Mouse (Mus musculus) liver, embryonic 16.5 days (tissue): ENCODE measurements around the gene Ank3. TPM values are rescaled to one million over a fixed set of nuclear protein-coding genes. Genes with fewer than 3 reads are reported as not detected.

Experiments
- ATAC-seq: fragments of 200-750 bp; cut with Nextera tagmentation; 2 replicates; pipeline ENCODE4 v1.8.0; 2017; ENCODE audit warnings: low read depth, mild to moderate bottlenecking, moderate number of reproducible peaks, moderate library complexity
- H3K27ac ChIP-seq: fragments of 300-500 bp; sonication (generic); 2 replicates; pipeline ENCODE4 v1.5.1; 2014; ENCODE audit warnings: mild to moderate bottlenecking, low read length
- H3K27me3 ChIP-seq: fragments of 300-500 bp; sonication (generic); 2 replicates; pipeline ENCODE4 v1.6.1; 2014; ENCODE audit warnings: low read depth, low read length, mixed read lengths; ENCODE audit not compliant: control insufficient read depth, insufficient read depth
- H3K36me3 ChIP-seq: fragments of 300-500 bp; sonication (generic); 2 replicates; pipeline ENCODE4 v1.6.1; 2014; ENCODE audit warnings: mild to moderate bottlenecking; ENCODE audit not compliant: control insufficient read depth, insufficient read depth
- H3K4me1 ChIP-seq: fragments of 300-500 bp; sonication (generic); 2 replicates; pipeline ENCODE4 v1.6.1; 2014; ENCODE audit warnings: low read depth, low read length, mixed read lengths; ENCODE audit not compliant: control insufficient read depth
- H3K4me2 ChIP-seq: fragments of 300-500 bp; sonication (generic); 2 replicates; pipeline ENCODE4 v1.6.1; 2014; ENCODE audit warnings: low read depth, low read length, mixed read lengths
- H3K4me3 ChIP-seq: fragments of 300-500 bp; sonication (generic); 2 replicates; pipeline ENCODE4 v1.5.1; 2014; ENCODE audit warnings: low read depth, mild to moderate bottlenecking, low read length
- H3K9ac ChIP-seq: fragments of 300-500 bp; sonication (generic); 2 replicates; pipeline ENCODE4 v1.6.1; 2014; ENCODE audit warnings: low read depth, low read length
- H3K9me3 ChIP-seq: fragments of 300-500 bp; sonication (generic); replicated peaks from 2 replicates; pipeline ENCODE4 v1.6.1; 2016; ENCODE audit warnings: low read length; ENCODE audit not compliant: control insufficient read depth
- WGBS: fragments of 180-500 bp; shearing (Covaris S2); extraction: QIAGEN DNeasy Blood & Tissue Kit; methylation state at CpG from one replicate; pipeline ENCODE4 v1.1.7; 2014; ENCODE audit not compliant: insufficient replicate concordance; 5-methylcytosine and 5-hydroxymethylcytosine counted together
- polyA plus RNA-seq: library from polyadenylated mRNA; unstranded; fragments of >200 nt; fragmentation: Nextera tagmentation; extraction: Ambion mirVana; gene quantifications from 2 replicates; pipeline ENCODE4 v1.2.1, GENCODE M21; 2015

Ank3 gene
- polyA plus RNA-seq, 1 experiment from 2014 or later: 14.0 TPM

- H3K4me3 ChIP-seq: no peak overlapping the region
- no peaks in the 10 kb centered on the region for H3K27me3 ChIP-seq
- no peaks in the 10 kb centered on the region; the same call in 1 of the 2 replicates for H3K9me3 ChIP-seq
- H3K36me3 ChIP-seq: no peaks in the 10 kb centered on the region
- no peak overlapping the region for H3K4me2 ChIP-seq
- no peak overlapping the region for H3K27ac ChIP-seq
- no peak for ATAC-seq
- H3K9ac ChIP-seq: no peak overlapping the region
- 15% methylated on average over 6 of the region's 6 CpGs for WGBS
- H3K4me1 ChIP-seq: no peaks in the 10 kb centered on the region
Observed at GRCm38 (mm10) chr10:69690961-69691451, 292.4 kb downstream of the Ank3 start.

GRCm38 (mm10) chr10:69696019-69696418 lies 297.4 kb downstream of the Ank3 start:
- Histone ChIP-seq H3K27ac (no peak overlapping the region), H3K4me3 (no peak overlapping the region), H3K27me3 (no peaks in the 10 kb centered on the region), H3K9me3 (no peaks in the 10 kb centered on the region; the same call in 1 of the 2 replicates), H3K4me1 (no peaks in the 10 kb centered on the region), H3K36me3 (no peaks in the 10 kb centered on the region), H3K9ac (no peak overlapping the region), H3K4me2 (no peak overlapping the region)
- WGBS: 68% methylated on average over 9 of the region's 9 CpGs
- no peak for ATAC-seq

- Histone ChIP-seq H3K36me3 (no peaks in the 10 kb centered on the region), H3K9me3 (no peaks in the 10 kb centered on the region; the same call in 1 of the 2 replicates), H3K9ac (no peak overlapping the region), H3K4me1 (no peaks in the 10 kb centered on the region), H3K4me3 (no peak overlapping the region), H3K27me3 (no peaks in the 10 kb centered on the region), H3K4me2 (no peak overlapping the region), H3K27ac (no peak overlapping the region)
- ATAC-seq: no peak
- WGBS: 64% methylated on average over 1 of the region's 1 CpGs
Observed at GRCm38 (mm10) chr10:69698699-69699098, 300.1 kb downstream of the Ank3 start.

- H3K4me1 ChIP-seq: no peaks in the 10 kb centered on the region
- WGBS: 29% methylated on average over 4 of the region's 4 CpGs
- no peak overlapping the region for H3K4me2 ChIP-seq
- no peak overlapping the region for H3K27ac ChIP-seq
- H3K9me3 ChIP-seq: no peaks in the 10 kb centered on the region
- no peak for ATAC-seq
- no peak overlapping the region for H3K9ac ChIP-seq
- no peak overlapping the region for H3K4me3 ChIP-seq
- no peaks in the 10 kb centered on the region for H3K27me3 ChIP-seq
- no peaks in the 10 kb centered on the region for H3K36me3 ChIP-seq
Observed at GRCm38 (mm10) chr10:69701226-69701625, 302.7 kb downstream of the Ank3 start.

- Histone ChIP-seq H3K27me3 (no peaks in the 10 kb centered on the region), H3K36me3 (no peaks in the 10 kb centered on the region), H3K9me3 (no peaks in the 10 kb centered on the region), H3K4me3 (no peak overlapping the region), H3K4me1 (no peaks in the 10 kb centered on the region), H3K9ac (no peak overlapping the region), H3K27ac (no peak overlapping the region), H3K4me2 (no peak overlapping the region)
- WGBS: 21% methylated on average over 17 of the region's 17 CpGs
- ATAC-seq: no peak
Observed at GRCm38 (mm10) chr10:69705806-69706768, 307.5 kb downstream of the Ank3 start.

- Histone ChIP-seq H3K9me3 (no peaks in the 10 kb centered on the region), H3K36me3 (no peaks in the 10 kb centered on the region), H3K27ac (no peak overlapping the region), H3K4me2 (no peak overlapping the region), H3K9ac (no peak overlapping the region), H3K27me3 (no peaks in the 10 kb centered on the region), H3K4me1 (no peaks in the 10 kb centered on the region), H3K4me3 (no peak overlapping the region)
- no peak for ATAC-seq
- WGBS: 31% methylated on average over 14 of the region's 14 CpGs
Observed at GRCm38 (mm10) chr10:69706851-69707788, 308.5 kb downstream of the Ank3 start.

- WGBS: 56% methylated on average over 11 of the region's 11 CpGs
- H3K4me1 ChIP-seq: no peaks in the 10 kb centered on the region
- no peak overlapping the region for H3K4me3 ChIP-seq
- no peak overlapping the region for H3K27ac ChIP-seq
- H3K27me3 ChIP-seq: no peaks in the 10 kb centered on the region
- no peak overlapping the region for H3K4me2 ChIP-seq
- no peak for ATAC-seq
- H3K36me3 ChIP-seq: no peaks in the 10 kb centered on the region
- no peak overlapping the region for H3K9ac ChIP-seq
- no peaks in the 10 kb centered on the region for H3K9me3 ChIP-seq
Observed at GRCm38 (mm10) chr10:69707844-69708550, 309.4 kb downstream of the Ank3 start.

- H3K9ac ChIP-seq: no peak overlapping the region
- no peak for ATAC-seq
- no peaks in the 10 kb centered on the region for H3K27me3 ChIP-seq
Observed at GRCm38 (mm10) chr10:69709631-69710030, 311.1 kb downstream of the Ank3 start.

More at GRCm38 (mm10) chr10:69709631-69710030, 311.1 kb downstream of the Ank3 start:
- Histone ChIP-seq H3K27ac (no peak overlapping the region), H3K9me3 (no peaks in the 10 kb centered on the region), H3K4me3 (no peak overlapping the region), H3K4me2 (no peak overlapping the region), H3K36me3 (no peaks in the 10 kb centered on the region), H3K4me1 (no peaks in the 10 kb centered on the region)
- 61% methylated on average over 2 of the region's 2 CpGs for WGBS
